Mouse (Mus musculus): ENCODE data around the gene Gm10912. TPM values are rescaled to one million over a fixed set of nuclear protein-coding genes. Genes with fewer than 3 reads are reported as not detected.

Gm10912 gene
- polyA plus RNA-seq, 1 experiment from 2014 or later: not detected

Other genes with a start within 250 kb of the Gm10912 start
- 17.2 and 17.8 TPM in 2 replicates for gene Lmo2, start 107.8 kb upstream of the Gm10912 start, polyA plus RNA-seq (2015; fragmentation: Nextera tagmentation; extraction: Ambion mirVana)
- gene Fbxo3, start 38.1 kb upstream of the Gm10912 start, polyA plus RNA-seq (2015; fragmentation: Nextera tagmentation; extraction: Ambion mirVana): 46.7 and 49.8 TPM in 2 replicates
- 2.1 and 2.6 TPM in 2 replicates for gene 4931422A03Rik, start 37.5 kb upstream of the Gm10912 start, polyA plus RNA-seq (2015; fragmentation: Nextera tagmentation; extraction: Ambion mirVana)
- not detected in 2 replicates for gene Gm10799, start 2.7 kb downstream of the Gm10912 start, polyA plus RNA-seq (2015; fragmentation: Nextera tagmentation; extraction: Ambion mirVana)
- 4.7 and 5.1 TPM in 2 replicates for gene Cd59b, start 4.0 kb downstream of the Gm10912 start, polyA plus RNA-seq (2015; fragmentation: Nextera tagmentation; extraction: Ambion mirVana)
- gene Cd59a, start 30.0 kb downstream of the Gm10912 start, polyA plus RNA-seq (2015; fragmentation: Nextera tagmentation; extraction: Ambion mirVana): 51.5 and 53.5 TPM in 2 replicates
- gene A930018P22Rik, start 56.9 kb downstream of the Gm10912 start, polyA plus RNA-seq (2015; fragmentation: Nextera tagmentation; extraction: Ambion mirVana): 0.19 TPM in 1 of 2 replicates, not detected in the other

Data from heart, embryonic 16.5 days (tissue).